Mouse (Mus musculus) hindlimb bud, embryonic 11.5 days (tissue): ENCODE data around the gene 4931400O07Rik.

ENCODE experiments used
- DNase-seq: peaks from one replicate; pipeline ENCODE4 v3.0.0-alpha.2; 2012; ENCODE audit warnings: low read depth, low spot score; ENCODE audit errors: extremely low spot score

Gene 4931400O07Rik

GRCm38 (mm10) chrX:62467691-62468090 lies at the start of gene 4931400O07Rik:
Gene 4931400O07Rik (plus strand): TSS chrX:62467991.
- DNase-seq, result no peak
